Mouse (Mus musculus) right cerebral cortex, postnatal 10 days (tissue): ENCODE measurements around the gene F10.
"Not testable (repeated sequence)": the region's sequence is repeated elsewhere in the genome, so short reads cannot be mapped to it uniquely, and the experiment has no call there.

Source experiments
- DNase-seq, 2 experiments: peaks; one replicate each; pipeline ENCODE4 v3.0.0; 2021; ENCODE audit warnings: low spot score in 2 of 2

F10 gene

DNA sequence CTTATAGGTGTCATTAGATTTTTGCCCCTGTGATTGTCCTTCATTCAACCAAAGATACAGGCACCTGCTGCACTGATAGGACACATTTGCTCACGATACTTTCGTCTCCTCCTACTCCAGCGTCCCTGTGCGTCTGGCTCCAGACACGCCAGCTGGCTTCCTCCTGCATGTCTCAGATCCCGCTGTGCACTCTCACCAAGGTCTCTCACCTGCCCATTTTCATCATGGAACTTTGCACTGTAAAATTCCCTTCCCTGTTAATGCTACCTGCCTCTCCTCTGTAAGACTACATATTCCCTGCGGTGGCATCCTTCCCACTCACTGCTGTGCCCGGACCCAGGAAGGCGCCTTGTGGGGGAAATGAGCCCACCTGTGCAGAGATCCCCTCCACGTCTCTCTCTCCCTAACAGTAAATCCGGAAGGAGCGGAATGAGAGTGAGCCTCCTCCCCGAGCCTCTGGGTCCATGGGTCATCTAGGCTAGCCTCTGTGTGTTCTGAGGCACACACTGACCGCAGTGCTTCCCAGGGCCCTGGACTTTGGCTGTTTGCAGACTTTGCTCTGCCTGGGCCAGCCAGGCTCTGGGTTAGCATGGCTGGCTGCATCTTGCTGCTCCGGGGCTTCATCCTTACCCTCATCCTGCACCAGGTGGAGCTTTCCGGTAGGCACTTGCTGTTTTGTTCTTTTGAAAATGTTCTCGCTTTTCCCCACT is 23.5 kb downstream of the F10 start, which contains the start of gene Proz:
Proz (plus strand) TSS at position 474 of the 710 bp plus-strand sequence.
- no peak for DNase-seq

DNA sequence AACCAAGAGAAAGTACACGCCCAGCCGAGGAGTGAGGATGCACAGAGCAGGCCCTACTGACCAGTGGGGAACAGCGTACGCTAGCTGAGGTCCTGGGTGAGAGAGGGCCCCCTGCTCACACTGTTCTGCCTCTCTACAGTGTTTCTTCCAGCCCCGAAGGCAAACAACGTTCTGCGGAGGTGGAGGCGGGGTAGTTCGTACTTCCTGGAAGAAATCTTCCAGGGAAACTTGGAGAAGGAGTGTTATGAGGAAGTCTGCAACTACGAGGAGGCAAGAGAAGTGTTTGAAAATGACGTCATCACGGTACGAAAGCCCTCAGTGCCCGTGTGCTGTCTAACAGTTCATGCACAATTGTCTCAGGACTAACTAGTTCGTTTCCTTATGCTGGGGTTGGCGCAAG is 26.0 kb downstream of the F10 start:
- DNase-seq = no peak

DNA sequence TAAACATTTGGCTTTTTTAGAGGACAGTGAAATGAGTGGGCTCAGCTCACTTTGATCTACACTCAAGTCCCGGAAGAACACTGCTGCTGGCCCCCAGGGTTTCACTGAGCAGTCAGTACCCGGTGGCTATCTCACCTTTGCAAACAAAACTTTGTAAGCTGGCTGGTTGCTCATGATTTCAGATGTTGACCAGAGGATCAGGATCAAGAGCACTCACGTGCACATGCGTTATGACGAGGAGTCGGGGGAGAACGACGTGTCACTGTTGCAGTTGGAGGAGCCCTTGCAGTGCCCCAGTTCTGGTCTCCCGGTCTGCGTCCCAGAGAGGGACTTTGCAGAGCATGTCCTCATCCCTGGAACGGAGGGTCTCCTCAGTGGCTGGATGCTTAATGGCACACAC is 36.1 kb downstream of the F10 start:
- no peak for DNase-seq

DNA sequence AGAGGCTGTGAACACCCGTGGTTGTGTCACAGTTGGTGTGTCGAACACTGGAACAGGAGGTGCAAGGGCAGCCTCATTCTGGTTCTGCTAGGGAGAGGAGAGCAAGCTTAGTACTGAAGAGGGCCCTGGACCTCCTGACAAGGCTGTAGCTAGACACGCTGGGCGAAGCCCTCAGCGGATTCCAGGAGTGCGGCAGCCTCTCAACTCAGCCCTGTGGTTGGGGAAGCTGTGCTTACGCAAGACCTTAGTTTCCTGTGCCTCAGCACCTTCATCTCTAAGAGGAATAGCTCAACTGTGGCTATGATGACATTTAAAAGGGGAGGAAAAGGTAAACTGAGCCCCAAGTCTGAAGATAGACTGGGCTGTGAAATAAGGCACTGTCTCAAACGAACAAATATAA is 37.9 kb downstream of the F10 start:
- no peak for DNase-seq

DNA sequence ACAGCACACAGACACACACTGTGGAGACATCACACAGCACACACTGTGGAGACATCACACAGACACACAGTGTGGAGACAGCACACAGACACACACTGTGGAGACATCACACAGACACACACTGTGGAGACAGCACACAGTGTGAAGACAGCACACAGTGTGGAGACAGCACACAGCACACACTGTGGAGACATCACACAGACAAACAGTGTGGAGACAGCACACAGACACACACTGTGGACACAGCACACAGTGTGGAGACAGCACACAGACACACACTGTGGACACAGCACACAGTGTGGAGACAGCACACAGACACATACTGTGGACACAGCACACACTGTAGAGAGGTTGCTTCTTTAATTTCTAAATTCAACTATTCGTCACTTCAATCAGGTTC is 38.5 kb downstream of the F10 start:
- not testable (repeated sequence) for DNase-seq

DNA sequence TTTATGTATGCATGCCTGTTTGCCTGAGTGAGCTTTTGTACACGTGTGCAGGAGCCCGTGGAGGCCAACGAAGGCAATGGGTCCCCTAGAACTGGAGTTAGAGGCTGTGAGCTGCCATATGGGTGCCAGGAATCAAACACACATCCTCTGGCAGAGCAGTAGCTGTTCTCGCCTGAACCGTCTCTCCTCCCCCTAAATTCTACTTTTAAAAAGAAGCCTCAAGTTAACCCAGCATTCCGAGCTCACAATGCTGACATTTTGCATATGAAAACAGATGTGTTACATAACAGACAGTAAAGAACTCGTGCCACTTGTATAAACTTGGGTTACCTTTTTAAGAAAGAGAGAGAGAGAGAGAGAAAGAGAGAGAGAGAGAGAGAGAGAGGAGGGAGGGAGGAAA is 40.4 kb downstream of the F10 start:
- DNase-seq = no peak

DNA sequence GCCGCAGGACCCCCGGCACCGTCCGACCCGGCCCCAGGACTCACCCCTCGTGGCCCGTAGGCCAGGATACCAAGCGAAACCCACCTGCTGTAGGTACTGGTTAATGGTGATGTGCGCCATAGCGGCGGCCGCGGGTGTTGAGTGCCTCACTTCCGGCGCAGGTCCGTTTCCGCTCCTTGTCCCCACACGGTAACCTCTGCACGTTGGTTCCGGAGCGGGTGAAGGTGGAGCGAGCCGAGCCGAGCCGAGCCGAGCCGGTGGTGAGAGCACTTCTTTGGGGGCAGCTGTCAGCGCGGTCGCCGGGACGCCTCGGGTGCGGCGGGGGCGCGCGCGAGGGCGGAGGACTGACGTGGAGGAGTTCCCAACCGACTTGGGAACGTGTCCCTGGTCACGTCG is 67.6 kb downstream of the F10 start:
- DNase-seq = peak; percentile 95 to 97

DNA sequence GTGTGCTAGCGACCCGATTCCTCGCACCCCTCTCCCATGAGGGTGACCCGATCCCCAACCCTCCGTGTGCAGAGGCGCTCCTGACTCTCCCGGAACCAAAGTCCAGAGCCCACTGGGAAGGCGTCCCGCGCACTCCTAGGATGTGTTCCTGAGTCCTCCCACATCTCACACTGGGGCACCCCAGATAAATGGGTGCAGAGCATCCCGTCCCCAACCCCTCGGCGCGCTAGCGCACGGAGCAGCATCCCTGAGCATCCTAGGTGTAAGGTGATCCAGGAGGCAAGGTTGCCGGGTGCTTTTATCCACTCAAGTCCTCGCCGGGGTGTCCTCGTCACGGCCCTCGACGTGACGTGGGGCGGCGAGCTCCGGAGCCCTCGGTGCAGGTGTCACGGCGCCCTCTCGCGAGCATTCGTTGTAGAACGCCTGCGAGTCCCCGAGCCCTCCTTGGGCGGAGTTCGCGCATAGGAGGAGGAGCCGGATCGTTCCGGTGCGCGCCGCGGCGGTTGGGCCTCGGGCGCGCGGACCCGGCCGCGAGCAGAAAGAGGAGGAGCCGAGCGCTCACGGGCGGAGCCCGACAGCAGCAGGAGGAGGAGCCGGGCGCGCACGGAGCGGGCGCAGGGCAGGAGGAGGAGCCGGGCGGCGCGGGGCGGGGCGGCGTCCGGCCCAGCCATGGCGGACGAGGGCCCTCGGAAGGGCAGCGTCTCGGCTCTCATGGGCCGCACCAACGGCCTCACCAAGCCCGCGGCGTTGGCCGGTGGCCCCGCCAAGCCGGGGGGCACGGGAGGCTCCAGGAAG is 68.2 kb downstream of the F10 start, which contains the start of the genes Pcid2 and Cul4a:
Pcid2 (minus strand) TSS at position 373 of the 795 bp plus-strand sequence.
Cul4a (plus strand) TSS at position 535 of the 795 bp plus-strand sequence.
- DNase-seq = peak; percentile 98

DNA sequence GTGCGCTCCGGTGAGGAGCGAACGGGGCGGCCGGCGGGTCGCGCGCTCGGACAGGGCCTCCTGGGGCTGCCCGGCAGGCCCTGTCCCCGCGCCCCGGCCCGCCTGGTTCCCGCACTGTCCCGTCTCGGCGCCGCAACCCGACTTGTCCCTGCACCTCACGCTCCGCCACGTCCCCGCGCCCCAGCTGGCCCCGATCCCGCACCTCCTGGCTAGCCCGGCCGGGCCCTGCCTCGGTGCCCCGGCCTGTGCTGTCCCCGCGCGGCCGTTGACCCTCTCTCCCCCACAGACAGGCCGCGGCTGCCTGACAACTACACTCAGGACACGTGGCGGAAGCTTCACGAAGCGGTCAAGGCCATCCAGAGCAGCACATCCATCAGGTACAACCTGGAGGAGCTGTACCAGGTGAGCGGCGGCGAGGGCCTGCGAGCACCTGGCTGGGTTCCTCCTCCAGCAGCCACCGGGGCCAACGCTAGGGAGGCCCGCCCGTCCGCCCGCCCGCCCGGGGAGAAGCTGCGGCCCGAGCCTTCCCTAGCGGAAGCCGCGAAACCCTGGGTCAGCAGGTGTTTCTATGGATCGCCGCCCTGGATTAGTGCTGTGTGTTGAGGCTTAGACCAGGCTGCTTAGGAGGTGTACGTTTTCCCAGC is 68.9 kb downstream of the F10 start:
- peak in 1 of 2 experiments; percentile 66 for DNase-seq
